In genomic region chr10:128338948-128339347, GRCm38 (mm10) we compare ENCODE assay signal across 1 mouse cellular context.
TF ChIP-seq lines count a peak whose summit lies in the region.

No protein-coding gene starts in this region.

TF ChIP-seq in MEL, 35 proteins besides CTCF, POLR2A, EP300 and RAD21:
- TF ChIP-seq CHD1 (IDR thresholded peaks at IDR 0.05; ENCODE audit: low read depth, low read length), result no peak
- TF ChIP-seq MAX (IDR thresholded peaks at IDR 0.05; ENCODE audit: low read length), result no peak
